Mouse (Mus musculus) kidney, adult 2 months (tissue): ENCODE measurements around the gene Colec11.

Experiments
- CTCF ChIP-seq: fragments of 200-500 bp; conservative IDR thresholded peaks from 2 replicates; pipeline ENCODE4 v1.5.1; 2011; ENCODE audit warnings: low read depth, mild to moderate bottlenecking, control low read depth, low read length, moderate library complexity, mixed read lengths; ENCODE audit not compliant: insufficient read depth, insufficient read length
- POLR2A ChIP-seq: fragments of 200-500 bp; IDR thresholded peaks from one replicate; pipeline ENCODE4 v1.6.1; 2011; ENCODE audit warnings: low read depth, low read length, control low read depth

GRCm38 (mm10) chr12:28621451-28622166, 1.6 kb downstream of the Colec11 start:
- TF ChIP-seq POLR2A, result no peak
- no peak for TF ChIP-seq CTCF
